In the genomic region with DNA sequence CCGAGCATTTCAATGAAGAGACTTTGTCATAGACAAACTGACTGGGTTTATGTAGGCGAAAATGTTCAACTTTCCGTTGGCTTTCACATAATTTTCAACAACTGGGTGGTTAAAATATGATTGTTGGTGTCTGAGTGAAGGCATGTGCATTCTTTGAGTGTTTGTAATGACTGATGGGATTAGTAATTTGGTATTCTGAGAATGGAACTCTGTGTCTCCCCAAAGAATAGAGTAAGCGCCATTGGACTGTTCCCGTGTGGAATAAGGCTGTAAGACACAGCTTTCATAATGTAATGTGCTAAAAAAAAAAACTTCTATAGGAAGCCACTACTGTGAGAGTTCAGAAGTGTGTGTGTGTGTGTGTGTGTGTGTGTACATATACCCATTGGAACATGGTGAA, we compare ENCODE assay signal across 26 mouse cellular contexts. TPM values are rescaled to one million over a fixed set of nuclear protein-coding genes. Genes with fewer than 3 reads are reported as not detected.
"Had no signal": no experiment of that assay in that cellular context is flagged by ENCODE, and none has a peak within 500 bp of the region (broad histone marks: within the 10 kb centered on the region; RNA-seq: fewer than 3 reads in every experiment).

No protein-coding gene starts in this region.

- H3K9ac ChIP-seq: liver, embryonic 15.5 days; liver, postnatal 0 days; lung, embryonic 15.5 days; midbrain, embryonic 12.5 days; neural tube, embryonic 13.5 days; neural tube, embryonic 15.5 days had no signal

- ATAC-seq: liver, postnatal 0 days; midbrain, embryonic 16.5 days had no signal

- DNase-seq: liver, postnatal 0 days; lung, adult 2 months; lung, postnatal 10 days; lung, postnatal 36 days; midbrain, embryonic 14.5 days; retina, postnatal 1 day; right cerebral cortex, adult 18-20 months; right cerebral cortex, postnatal 25 days; right cerebral cortex, postnatal 4 days; spleen, adult 18-20 months; thymus, adult 18-20 months; thymus, postnatal 14 days; thymus, postnatal 36 days had no signal

- H3K4me2 ChIP-seq: liver, embryonic 15.5 days; lung, embryonic 15.5 days; midbrain, embryonic 12.5 days; neural tube, embryonic 13.5 days; neural tube, embryonic 15.5 days had no signal

- H3K9me3 ChIP-seq: liver, embryonic 15.5 days had no signal

- H3K27me3 ChIP-seq: liver, embryonic 15.5 days; lung, embryonic 15.5 days; megakaryocyte, embryonic 14.5 days; midbrain, embryonic 12.5 days; neural tube, embryonic 13.5 days; neural tube, embryonic 15.5 days had no signal

- H3K4me3 ChIP-seq: liver, embryonic 15.5 days; lung, embryonic 15.5 days; megakaryocyte, embryonic 14.5 days; midbrain, embryonic 12.5 days; myocyte; neural tube, embryonic 13.5 days; neural tube, embryonic 15.5 days had no signal

- H3K27ac ChIP-seq: liver, embryonic 15.5 days; lung, embryonic 15.5 days; macrophage; midbrain, embryonic 12.5 days; neural tube, embryonic 13.5 days; neural tube, embryonic 15.5 days had no signal

- H3K4me1 ChIP-seq: liver, embryonic 15.5 days; lung, embryonic 15.5 days; megakaryocyte, embryonic 14.5 days; midbrain, embryonic 12.5 days; neural tube, embryonic 13.5 days; neural tube, embryonic 15.5 days had no signal

RNA-seq across cellular contexts. Expression of a gene that starts 49.7 kb away (rescaled TPM):
- total RNA-seq: megakaryocyte progenitor cell, adult 5-6 weeks had no signal
- polyA plus RNA-seq: liver, embryonic 15.5 days; lung, adult 2 months; macrophage; myocyte; small intestine, adult 2 months; stomach, embryonic 14.5 days; thymus, postnatal 0 days had no signal
